8 mouse cellular contexts compared by ENCODE assay signal in genomic region chr6:124465299-124465698, GRCm38 (mm10). TPM values are rescaled to one million over a fixed set of nuclear protein-coding genes. Genes with fewer than 3 reads are reported as not detected.
DNase-seq lines count a peak whose midpoint lies in the region; ATAC-seq and TF ChIP-seq lines count a peak whose summit lies in the region.

No protein-coding gene starts in this region.

- no peak for ATAC-seq in kidney, embryonic 15.5 days (replicated peaks; ENCODE audit: low FRiP score)
- no peak for ATAC-seq in embryonic facial prominence, embryonic 13.5 days (ENCODE audit: insufficient number of reproducible peaks, insufficient read depth, low FRiP score, low TSS enrichment, low read depth)
- ATAC-seq in intestine, embryonic 14.5 days (replicated peaks; ENCODE audit: low FRiP score, low TSS enrichment, low read depth) = no peak
- ATAC-seq in midbrain, postnatal 0 days (ENCODE audit: low FRiP score) = no peak

- no peaks in the 10 kb centered on the region for H3K9me3 ChIP-seq in kidney, embryonic 15.5 days (replicated peaks)
- H3K9me3 ChIP-seq in embryonic facial prominence, embryonic 13.5 days = no peaks in the 10 kb centered on the region
- H3K9me3 ChIP-seq in intestine, embryonic 14.5 days (ENCODE audit: control insufficient read depth, low read length) = no peaks in the 10 kb centered on the region
- no peaks in the 10 kb centered on the region for H3K9me3 ChIP-seq in midbrain, postnatal 0 days (ENCODE audit: low read length)

- WGBS in kidney, embryonic 15.5 days = 42% methylated on average over 6 of the region's 6 CpGs
- WGBS in embryonic facial prominence, embryonic 13.5 days = 42% methylated on average over 6 of the region's 6 CpGs
- WGBS in intestine, embryonic 14.5 days = 36% methylated on average over 6 of the region's 6 CpGs
- WGBS in midbrain, postnatal 0 days = 32% methylated on average over 6 of the region's 6 CpGs

- no peak overlapping the region for H3K9ac ChIP-seq in kidney, embryonic 15.5 days
- peak overlapping the region; percentile 69 for H3K9ac ChIP-seq in embryonic facial prominence, embryonic 13.5 days
- no peak overlapping the region; the same call in 1 of the 2 replicates for H3K9ac ChIP-seq in intestine, embryonic 14.5 days (ENCODE audit: low read length)
- peak overlapping the region; percentile 91 for H3K9ac ChIP-seq in midbrain, postnatal 0 days (replicated peaks; ENCODE audit: low read length, poor library complexity, severe bottlenecking)

- H3K27ac ChIP-seq in kidney, embryonic 15.5 days = no peak overlapping the region
- H3K27ac ChIP-seq in embryonic facial prominence, embryonic 13.5 days = no peak overlapping the region
- no peak overlapping the region for H3K27ac ChIP-seq in intestine, embryonic 14.5 days (ENCODE audit: low read depth)
- peak overlapping the region; percentile 95 for H3K27ac ChIP-seq in midbrain, postnatal 0 days (ENCODE audit: low read depth, low read length)

- 0 out of 2 replicates have a peak, but pooled peaks cover 3% of the 10 kb centered on the region for H3K27me3 ChIP-seq in kidney, embryonic 15.5 days
- H3K27me3 ChIP-seq in embryonic facial prominence, embryonic 13.5 days = peaks cover 6% of the 10 kb centered on the region; the same call in 1 of the 2 replicates
- H3K27me3 ChIP-seq in intestine, embryonic 14.5 days (replicated peaks; ENCODE audit: control insufficient read depth, insufficient read depth, low read length) = no peaks in the 10 kb centered on the region
- H3K27me3 ChIP-seq in midbrain, postnatal 0 days (ENCODE audit: insufficient read depth, low read length) = no peaks in the 10 kb centered on the region

- H3K4me2 ChIP-seq in kidney, embryonic 15.5 days = peak overlapping the region; percentile 92
- H3K4me2 ChIP-seq in embryonic facial prominence, embryonic 13.5 days = peak overlapping the region; percentile 80
- peak overlapping the region; percentile 61 for H3K4me2 ChIP-seq in intestine, embryonic 14.5 days (ENCODE audit: low read length)
- peak overlapping the region; percentile 82 for H3K4me2 ChIP-seq in midbrain, postnatal 0 days (ENCODE audit: low read depth, low read length, poor library complexity, severe bottlenecking)

- TF ChIP-seq CTCF in midbrain, postnatal 0 days (IDR thresholded peaks at IDR 0.05) = no peak

- no peak for DNase-seq in kidney, postnatal 14 days
- DNase-seq in intestine, embryonic 14.5 days (ENCODE audit: low spot score) = no peak
- no peak for DNase-seq in midbrain, postnatal 0 days (ENCODE audit: low spot score)
- DNase-seq in ovary, postnatal 36 days (ENCODE audit: low spot score) = no peak
- DNase-seq in MN1 (ENCODE audit: low spot score) = no peak
- no peak for DNase-seq in thymus, adult 18-20 months

- H3K36me3 ChIP-seq in kidney, embryonic 15.5 days = no peaks in the 10 kb centered on the region
- H3K36me3 ChIP-seq in embryonic facial prominence, embryonic 13.5 days = no peaks in the 10 kb centered on the region
- H3K36me3 ChIP-seq in intestine, embryonic 14.5 days (ENCODE audit: control insufficient read depth, insufficient read depth, low read length) = no peaks in the 10 kb centered on the region
- 0 out of 2 replicates have a peak, but pooled peaks cover 3% of the 10 kb centered on the region for H3K36me3 ChIP-seq in midbrain, postnatal 0 days (ENCODE audit: insufficient read depth, low read length)

- H3K4me1 ChIP-seq in kidney, embryonic 15.5 days = peaks cover 16% of the 10 kb centered on the region
- peaks cover 15% of the 10 kb centered on the region for H3K4me1 ChIP-seq in embryonic facial prominence, embryonic 13.5 days
- H3K4me1 ChIP-seq in intestine, embryonic 14.5 days (replicated peaks; ENCODE audit: control insufficient read depth, insufficient read depth, low read length) = no peaks in the 10 kb centered on the region
- H3K4me1 ChIP-seq in midbrain, postnatal 0 days (ENCODE audit: insufficient read depth, low read length) = peaks cover 8% of the 10 kb centered on the region; the same call in 1 of the 2 replicates

- peak overlapping the region; percentile 52 for H3K4me3 ChIP-seq in kidney, embryonic 15.5 days (replicated peaks)
- H3K4me3 ChIP-seq in embryonic facial prominence, embryonic 13.5 days = peak overlapping the region; percentile 52
- peak overlapping the region; percentile 38 for H3K4me3 ChIP-seq in intestine, embryonic 14.5 days (ENCODE audit: low read depth, low read length)
- H3K4me3 ChIP-seq in midbrain, postnatal 0 days (ENCODE audit: low read depth, low read length) = peak overlapping the region; percentile 70

RNA-seq across cellular contexts. Expression of gene Clstn3, which starts 0.7 kb away (rescaled TPM):
- 3.9 and 5.9 TPM in 2 replicates for polyA plus RNA-seq in kidney, embryonic 15.5 days (2015; fragmentation: Nextera tagmentation; extraction: Ambion mirVana)
- polyA plus RNA-seq in embryonic facial prominence, embryonic 13.5 days (2015; fragmentation: Nextera tagmentation; extraction: Ambion mirVana) = 11.6 and 11.7 TPM in 2 replicates
- 4.7 and 5.4 TPM in 2 replicates for polyA plus RNA-seq in intestine, embryonic 14.5 days (2014; fragmentation: Nextera tagmentation; extraction: Ambion mirVana)
- total RNA-seq in midbrain, postnatal 0 days (2014; rRNA removed) = 315 and 318 TPM in 2 replicates
- polyA plus RNA-seq in midbrain, postnatal 0 days (2015; fragmentation: Nextera tagmentation; extraction: Ambion mirVana) = 205 and 226 TPM in 2 replicates

RNA-seq across cellular contexts. Expression of gene C1rl, which starts 27.6 kb away (rescaled TPM):
- 1.6 and 2.0 TPM in 2 replicates for polyA plus RNA-seq in kidney, embryonic 15.5 days (2015; fragmentation: Nextera tagmentation; extraction: Ambion mirVana)
- polyA plus RNA-seq in embryonic facial prominence, embryonic 13.5 days (2015; fragmentation: Nextera tagmentation; extraction: Ambion mirVana) = 0.72 and 0.94 TPM in 2 replicates
- 0.92 and 1.1 TPM in 2 replicates for polyA plus RNA-seq in intestine, embryonic 14.5 days (2014; fragmentation: Nextera tagmentation; extraction: Ambion mirVana)
- 0.19 TPM in 1 of 2 replicates, not detected in the other for total RNA-seq in midbrain, postnatal 0 days (2014; rRNA removed)
- polyA plus RNA-seq in midbrain, postnatal 0 days (2015; fragmentation: Nextera tagmentation; extraction: Ambion mirVana) = 0.16 and 0.35 TPM in 2 replicates

RNA-seq across cellular contexts. Expression of gene C1ra, which starts 46.9 kb away (rescaled TPM):
- 7.9 and 8.3 TPM in 2 replicates for polyA plus RNA-seq in kidney, embryonic 15.5 days (2015; fragmentation: Nextera tagmentation; extraction: Ambion mirVana)
- polyA plus RNA-seq in embryonic facial prominence, embryonic 13.5 days (2015; fragmentation: Nextera tagmentation; extraction: Ambion mirVana) = 2.7 and 2.8 TPM in 2 replicates
- 1.7 and 1.8 TPM in 2 replicates for polyA plus RNA-seq in intestine, embryonic 14.5 days (2014; fragmentation: Nextera tagmentation; extraction: Ambion mirVana)
- 0.24 and 0.49 TPM in 2 replicates for total RNA-seq in midbrain, postnatal 0 days (2014; rRNA removed)
- polyA plus RNA-seq in midbrain, postnatal 0 days (2015; fragmentation: Nextera tagmentation; extraction: Ambion mirVana) = 0.42 and 0.54 TPM in 2 replicates

RNA-seq across cellular contexts. Expression of gene Pex5, which starts 50.4 kb away (rescaled TPM):
- polyA plus RNA-seq in kidney, embryonic 15.5 days (2015; fragmentation: Nextera tagmentation; extraction: Ambion mirVana) = 40.6 and 46.4 TPM in 2 replicates
- polyA plus RNA-seq in embryonic facial prominence, embryonic 13.5 days (2015; fragmentation: Nextera tagmentation; extraction: Ambion mirVana) = 47.5 and 54.0 TPM in 2 replicates
- 34.0 and 37.8 TPM in 2 replicates for polyA plus RNA-seq in intestine, embryonic 14.5 days (2014; fragmentation: Nextera tagmentation; extraction: Ambion mirVana)
- 73.2 and 78.9 TPM in 2 replicates for total RNA-seq in midbrain, postnatal 0 days (2014; rRNA removed)
- polyA plus RNA-seq in midbrain, postnatal 0 days (2015; fragmentation: Nextera tagmentation; extraction: Ambion mirVana) = 52.9 and 53.1 TPM in 2 replicates

Comparison
In these comparisons a context has a peak if more than half of its experiments do, and no peak if none do; other contexts are left out.
1. H3K9ac ChIP-seq: peak in embryonic facial prominence, embryonic 13.5 days (single experiment) and midbrain, postnatal 0 days (single experiment); none in kidney, embryonic 15.5 days (single experiment) and intestine, embryonic 14.5 days (single experiment).
2. RNA of gene Clstn3, which starts 0.7 kb away (polyA plus RNA-seq): 205 to 226 TPM in midbrain, postnatal 0 days; 11.6 to 11.7 TPM in embryonic facial prominence, embryonic 13.5 days, 3.9 to 5.9 TPM in kidney, embryonic 15.5 days and 4.7 to 5.4 TPM in intestine, embryonic 14.5 days; every median in the first group is over 10 times any median in the second.
3. Peak in every context shown above with its lines, with median percentiles within 50 percentile points of each other: H3K4me2 ChIP-seq and H3K4me3 ChIP-seq.